Mouse (Mus musculus): ENCODE results near the gene Bad.
A peak's percentile ranks its signal among the peaks of the same experiment; 100 is the strongest.

Bad gene

GRCm38 (mm10) chr19:6912205-6912970, 29.3 kb upstream of the Bad start:
- Histone ChIP-seq H3K9me3 (ENCODE audit: low read length) (no peaks in the 10 kb centered on the region), H3K27me3 (ENCODE audit: insufficient read depth, low read length) (no peaks in the 10 kb centered on the region), H3K4me3 (replicated peaks; ENCODE audit: low read length) (no peak overlapping the region), H3K4me1 (replicated peaks; ENCODE audit: low read depth, low read length) (peaks cover 68% of the 10 kb centered on the region), H3K36me3 (ENCODE audit: insufficient read depth, low read length) (peaks cover 48% of the 10 kb centered on the region)
- TF ChIP-seq NANOG (IDR thresholded peaks at IDR 0.05; ENCODE audit: borderline replicate concordance, low read length) = no peak
- no peak for TF ChIP-seq POU5F1 (IDR thresholded peaks at IDR 0.05; ENCODE audit: borderline replicate concordance, low read length)
- TF ChIP-seq CTCF (conservative IDR thresholded peaks at IDR 0.05; ENCODE audit: low read length) = no peak

DNA sequence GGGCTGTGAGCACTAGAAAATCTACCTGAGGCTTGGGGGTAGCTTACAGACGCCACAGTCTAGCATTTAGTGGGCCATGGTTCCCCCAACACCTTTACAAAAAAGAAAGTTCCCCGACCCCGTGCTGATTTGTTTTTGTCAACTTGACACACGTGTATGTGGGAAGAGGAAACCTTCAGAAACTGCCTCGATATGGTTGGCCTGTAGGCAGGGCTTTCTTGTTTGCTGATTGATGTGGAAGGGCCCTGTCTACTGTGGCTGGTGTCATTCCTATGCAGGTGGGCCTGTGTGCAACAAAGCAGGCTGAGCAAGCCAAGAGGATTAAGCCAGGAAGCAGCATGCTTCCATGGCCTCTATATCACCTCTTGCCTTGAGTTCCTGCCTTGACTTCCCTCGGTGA, 28.6 kb upstream of the Bad start:
- Histone ChIP-seq H3K4me3 (replicated peaks; ENCODE audit: low read length) (no peak overlapping the region), H3K9me3 (ENCODE audit: low read length) (no peaks in the 10 kb centered on the region), H3K4me1 (replicated peaks; ENCODE audit: low read depth, low read length) (peaks cover 62% of the 10 kb centered on the region), H3K36me3 (ENCODE audit: insufficient read depth, low read length) (peaks cover 41% of the 10 kb centered on the region), H3K27me3 (ENCODE audit: insufficient read depth, low read length) (no peaks in the 10 kb centered on the region)
- TF ChIP-seq CTCF (conservative IDR thresholded peaks at IDR 0.05; ENCODE audit: low read length) (no peak), POU5F1 (IDR thresholded peaks at IDR 0.05; ENCODE audit: borderline replicate concordance, low read length) (no peak), NANOG (IDR thresholded peaks at IDR 0.05; ENCODE audit: borderline replicate concordance, low read length) (no peak)

DNA sequence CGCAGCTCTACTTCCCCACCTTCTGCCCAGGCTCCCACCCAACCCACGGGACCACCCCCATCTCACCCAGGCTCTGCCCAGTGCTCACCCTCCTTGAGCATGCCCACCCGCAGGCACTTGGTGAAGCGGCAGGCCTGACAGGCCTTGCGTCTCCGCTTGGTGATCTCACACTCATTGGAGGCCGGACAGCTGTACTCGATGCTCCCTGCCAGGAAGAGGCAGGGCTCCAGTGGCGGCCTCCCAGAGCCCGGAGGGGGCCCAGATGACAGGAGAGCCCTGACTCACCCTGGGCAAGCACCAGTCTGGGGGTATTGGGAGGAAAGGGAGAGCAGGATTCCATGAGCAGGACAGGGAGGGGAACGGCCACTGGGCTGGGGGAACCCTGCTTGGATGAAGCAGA, 27.7 kb upstream of the Bad start:
- Histone ChIP-seq H3K36me3 (ENCODE audit: insufficient read depth, low read length) (peaks cover 47% of the 10 kb centered on the region), H3K9me3 (ENCODE audit: low read length) (no peaks in the 10 kb centered on the region), H3K27me3 (ENCODE audit: insufficient read depth, low read length) (no peaks in the 10 kb centered on the region), H3K4me3 (replicated peaks; ENCODE audit: low read length) (peak overlapping the region; percentile 65), H3K4me1 (replicated peaks; ENCODE audit: low read depth, low read length) (peaks cover 52% of the 10 kb centered on the region)
- TF ChIP-seq NANOG (IDR thresholded peaks at IDR 0.05; ENCODE audit: borderline replicate concordance, low read length) (no peak), POU5F1 (IDR thresholded peaks at IDR 0.05; ENCODE audit: borderline replicate concordance, low read length) (no peak), CTCF (conservative IDR thresholded peaks at IDR 0.05; ENCODE audit: low read length) (no peak)

- H3K9me3 ChIP-seq (ENCODE audit: low read length) = no peaks in the 10 kb centered on the region
- peaks cover 53% of the 10 kb centered on the region for H3K36me3 ChIP-seq (ENCODE audit: insufficient read depth, low read length)
- H3K27me3 ChIP-seq (ENCODE audit: insufficient read depth, low read length) = no peaks in the 10 kb centered on the region
- TF ChIP-seq POU5F1 (IDR thresholded peaks at IDR 0.05; ENCODE audit: borderline replicate concordance, low read length) = no peak
- no peak for TF ChIP-seq CTCF (conservative IDR thresholded peaks at IDR 0.05; ENCODE audit: low read length)
- no peak for TF ChIP-seq NANOG (IDR thresholded peaks at IDR 0.05; ENCODE audit: borderline replicate concordance, low read length)
- peak overlapping the region; percentile 65; the same call in 1 of the 2 replicates for H3K4me3 ChIP-seq (replicated peaks; ENCODE audit: low read length)
- H3K4me1 ChIP-seq (replicated peaks; ENCODE audit: low read depth, low read length) = peaks cover 54% of the 10 kb centered on the region
Measured at GRCm38 (mm10) chr19:6914540-6914939, 27.1 kb upstream of the Bad start.

- Histone ChIP-seq H3K4me3 (replicated peaks; ENCODE audit: low read length) (no peak overlapping the region), H3K9me3 (ENCODE audit: low read length) (no peaks in the 10 kb centered on the region), H3K4me1 (replicated peaks; ENCODE audit: low read depth, low read length) (peaks cover 62% of the 10 kb centered on the region), H3K36me3 (ENCODE audit: insufficient read depth, low read length) (peaks cover 59% of the 10 kb centered on the region), H3K27me3 (ENCODE audit: insufficient read depth, low read length) (no peaks in the 10 kb centered on the region)
- no peak for TF ChIP-seq POU5F1 (IDR thresholded peaks at IDR 0.05; ENCODE audit: borderline replicate concordance, low read length)
- TF ChIP-seq CTCF (conservative IDR thresholded peaks at IDR 0.05; ENCODE audit: low read length) = no peak
- TF ChIP-seq NANOG (IDR thresholded peaks at IDR 0.05; ENCODE audit: borderline replicate concordance, low read length) = no peak
Measured at GRCm38 (mm10) chr19:6915276-6915675, 26.4 kb upstream of the Bad start.

- Histone ChIP-seq H3K36me3 (ENCODE audit: insufficient read depth, low read length) (peaks cover 53% of the 10 kb centered on the region), H3K27me3 (ENCODE audit: insufficient read depth, low read length) (no peaks in the 10 kb centered on the region), H3K4me1 (replicated peaks; ENCODE audit: low read depth, low read length) (peaks cover 63% of the 10 kb centered on the region), H3K9me3 (ENCODE audit: low read length) (no peaks in the 10 kb centered on the region), H3K4me3 (replicated peaks; ENCODE audit: low read length) (no peak overlapping the region)
- TF ChIP-seq POU5F1 (IDR thresholded peaks at IDR 0.05; ENCODE audit: borderline replicate concordance, low read length) (no peak), CTCF (conservative IDR thresholded peaks at IDR 0.05; ENCODE audit: low read length) (no peak), NANOG (IDR thresholded peaks at IDR 0.05; ENCODE audit: borderline replicate concordance, low read length) (no peak)
Measured at GRCm38 (mm10) chr19:6916496-6916895, 25.2 kb upstream of the Bad start.

- H3K4me1 ChIP-seq (replicated peaks; ENCODE audit: low read depth, low read length) = peaks cover 58% of the 10 kb centered on the region
- TF ChIP-seq POU5F1 (IDR thresholded peaks at IDR 0.05; ENCODE audit: borderline replicate concordance, low read length) (no peak), NANOG (IDR thresholded peaks at IDR 0.05; ENCODE audit: borderline replicate concordance, low read length) (no peak), CTCF (conservative IDR thresholded peaks at IDR 0.05; ENCODE audit: low read length) (no peak)
- H3K36me3 ChIP-seq (ENCODE audit: insufficient read depth, low read length) = peaks cover 34% of the 10 kb centered on the region
- H3K4me3 ChIP-seq (replicated peaks; ENCODE audit: low read length) = no peak overlapping the region
- H3K27me3 ChIP-seq (ENCODE audit: insufficient read depth, low read length) = peaks cover 9% of the 10 kb centered on the region
- H3K9me3 ChIP-seq (ENCODE audit: low read length) = no peaks in the 10 kb centered on the region
Measured at GRCm38 (mm10) chr19:6918321-6918720, 23.3 kb upstream of the Bad start.

GRCm38 (mm10) chr19:6919431-6919830, 22.2 kb upstream of the Bad start:
- Histone ChIP-seq H3K36me3 (ENCODE audit: insufficient read depth, low read length) (peaks cover 32% of the 10 kb centered on the region), H3K9me3 (ENCODE audit: low read length) (no peaks in the 10 kb centered on the region), H3K4me3 (replicated peaks; ENCODE audit: low read length) (no peak overlapping the region), H3K4me1 (replicated peaks; ENCODE audit: low read depth, low read length) (peaks cover 52% of the 10 kb centered on the region), H3K27me3 (ENCODE audit: insufficient read depth, low read length) (peaks cover 19% of the 10 kb centered on the region)
- no peak for TF ChIP-seq CTCF (conservative IDR thresholded peaks at IDR 0.05; ENCODE audit: low read length)
- no peak for TF ChIP-seq NANOG (IDR thresholded peaks at IDR 0.05; ENCODE audit: borderline replicate concordance, low read length)
- no peak for TF ChIP-seq POU5F1 (IDR thresholded peaks at IDR 0.05; ENCODE audit: borderline replicate concordance, low read length)
